ENCODE assay signal across 11 mouse cellular contexts in genomic region chr8:122264243-122264642, GRCm38 (mm10). TPM values are rescaled to one million over a fixed set of nuclear protein-coding genes. Genes with fewer than 3 reads are reported as not detected.
DNase-seq lines count a peak whose midpoint lies in the region; ATAC-seq and TF ChIP-seq lines count a peak whose summit lies in the region.
"Had no signal": no experiment of that assay in that cellular context is flagged by ENCODE, and none has a peak within 500 bp of the region (broad histone marks: within the 10 kb centered on the region; RNA-seq: fewer than 3 reads in every experiment).

No protein-coding gene starts in this region.

- no peak overlapping the region for H3K9ac ChIP-seq in intestine, embryonic 15.5 days
- H3K9ac ChIP-seq: liver, embryonic 12.5 days; midbrain, embryonic 13.5 days had no signal

- H3K4me3 ChIP-seq in left cerebral cortex, adult 2 months = no peak overlapping the region
- no peak overlapping the region for H3K4me3 ChIP-seq in intestine, embryonic 15.5 days (replicated peaks)
- H3K4me3 ChIP-seq: liver, embryonic 12.5 days; midbrain, embryonic 13.5 days had no signal

- no peak for TF ChIP-seq CTCF in left cerebral cortex, adult 2 months (IDR thresholded peaks at IDR 0.05)

- ATAC-seq in intestine, embryonic 15.5 days = no peak
- ATAC-seq: liver, embryonic 12.5 days; midbrain, embryonic 13.5 days had no signal

- H3K4me1 ChIP-seq in intestine, embryonic 15.5 days (replicated peaks) = peaks cover 7% of the 10 kb centered on the region; the same call in 1 of the 2 replicates

- H3K27ac ChIP-seq in left cerebral cortex, adult 2 months = 0 out of 2 replicates have a peak overlapping the region, but pooled peaks have one; percentile 15
- no peak overlapping the region for H3K27ac ChIP-seq in intestine, embryonic 15.5 days
- H3K27ac ChIP-seq: liver, embryonic 12.5 days; midbrain, embryonic 13.5 days had no signal

- H3K4me2 ChIP-seq in intestine, embryonic 15.5 days (replicated peaks) = no peak overlapping the region
- H3K4me2 ChIP-seq: liver, embryonic 12.5 days; midbrain, embryonic 13.5 days had no signal

- peak; percentile 33 for DNase-seq in gastrocnemius, postnatal 14 days
- no peak for DNase-seq in gastrocnemius, postnatal 36 days
- DNase-seq in 416B (ENCODE audit: low read depth) = peak; percentile 83
- DNase-seq in cerebellum, adult 11-12 months = peak; percentile 89
- peak in 1 of 2 experiments; percentile 42 for DNase-seq in left cerebral cortex, adult 2 months (ENCODE audit: extremely low spot score in 1 of 2, low spot score in 2 of 2)
- no peak for DNase-seq in T-cell, adult 2 months (ENCODE audit: low spot score)
- no peak for DNase-seq in retina, embryonic 14.5 days (ENCODE audit: low spot score)
- DNase-seq: kidney, adult 11 months had no signal

- H3K9me3 ChIP-seq in intestine, embryonic 15.5 days = no peaks in the 10 kb centered on the region
- H3K9me3 ChIP-seq: liver, embryonic 12.5 days; midbrain, embryonic 13.5 days had no signal

- no peaks in the 10 kb centered on the region for H3K36me3 ChIP-seq in intestine, embryonic 15.5 days
- H3K36me3 ChIP-seq: liver, embryonic 12.5 days; midbrain, embryonic 13.5 days had no signal

- peaks cover 17% of the 10 kb centered on the region; the same call in 1 of the 2 replicates for H3K27me3 ChIP-seq in intestine, embryonic 15.5 days (replicated peaks)

- intact Hi-C loops in gastrocnemius, postnatal 14 days (cut with DNase I; ENCODE audit: low total_unique reads) = no loop called here
- intact Hi-C loops in gastrocnemius, postnatal 36 days (cut with DNase I) = no loop called here
- intact Hi-C loops in left cerebral cortex, adult 2 months (cut with DNase I) = loop anchor here (10.0 kb wide), 1 partner anchor 419 kb away; no protein-coding TSS in a partner anchor

- 47% methylated on average over 9 of the region's 9 CpGs for WGBS in intestine, embryonic 15.5 days

RNA-seq across cellular contexts. Expression of gene Zfpm1, which starts 17.7 kb away (rescaled TPM):
- 1 to 10 TPM; 8.4 to 8.6 TPM for total RNA-seq in gastrocnemius, postnatal 14 days (2021)
- total RNA-seq in gastrocnemius, postnatal 36 days (2021) = 1 to 10 TPM; 5.6 to 8.9 TPM
- total RNA-seq in left cerebral cortex, adult 2 months (2021) = 10 to 100 TPM; 39.5 to 42.1 TPM
- polyA plus RNA-seq in intestine, embryonic 15.5 days (2015; fragmentation: Nextera tagmentation; extraction: Ambion mirVana) = 4.9 and 5.2 TPM in 2 replicates

Comparison
In these comparisons a context has a peak if more than half of its experiments do, and no peak if none do; other contexts are left out.
1. DNase-seq: peak in gastrocnemius, postnatal 14 days (single experiment), 416B (single experiment) and cerebellum, adult 11-12 months (single experiment); none in gastrocnemius, postnatal 36 days (0 of 2), T-cell, adult 2 months (single experiment) and retina, embryonic 14.5 days (single experiment).
2. RNA of gene Zfpm1, which starts 17.7 kb away (total RNA-seq): 39.5 to 42.1 TPM in left cerebral cortex, adult 2 months; 5.6 to 8.9 TPM in gastrocnemius, postnatal 36 days and 8.4 to 8.6 TPM in gastrocnemius, postnatal 14 days; every median in the first group is over 4 times any median in the second.